Mouse (Mus musculus) liver, postnatal 0 days (tissue): Measurements from ENCODE around the gene Rbl2.

Source experiments
- CTCF ChIP-seq: sonication (generic); IDR thresholded peaks from 2 replicates; pipeline ENCODE4 v1.5.1; 2016; ENCODE audit warnings: antibody characterized with exemption, low read depth
- EP300 ChIP-seq: IDR thresholded peaks from 2 replicates; pipeline ENCODE4 v1.6.1; 2016; ENCODE audit warnings: antibody characterized with exemption, low read depth, mild to moderate bottlenecking

- TF ChIP-seq CTCF (no peak), EP300 (no peak)
Observed at GRCm38 (mm10) chr8:91158617-91159016, 88.8 kb downstream of the Rbl2 start.
